Mouse (Mus musculus) cortical plate, adult 2 months (tissue): ENCODE measurements at regions not wholly inside any gene's neighbourhood (a gene's known extent, or its start where the extent isn't known, plus 50 kb on each side); places are given as distances from the start of the nearest gene placed in this dataset.

Experiments
- CTCF ChIP-seq: fragments of 200-500 bp; IDR thresholded peaks from 2 replicates; pipeline ENCODE4 v1.5.1; 2011; ENCODE audit warnings: mild to moderate bottlenecking, control low read depth, low read length; ENCODE audit not compliant: insufficient read depth; ENCODE audit errors: extremely low read depth
- POLR2A ChIP-seq: fragments of 200-500 bp; IDR thresholded peaks from 2 replicates; pipeline ENCODE4 v1.6.1; 2011; ENCODE audit warnings: mild to moderate bottlenecking, low read length, control low read depth; ENCODE audit not compliant: insufficient read depth; ENCODE audit errors: extremely low read depth

GRCm38 (mm10) chr3:41317170-41317569, 234.3 kb upstream of the Pgrmc2 start:
- no peak for TF ChIP-seq CTCF
- TF ChIP-seq POLR2A = no peak
